Mouse (Mus musculus) layer of hippocampus, adult 8-10 months (tissue): ENCODE data around the gene Pgap3. TPM values are rescaled to one million over a fixed set of nuclear protein-coding genes. Genes with fewer than 3 reads are reported as not detected.

Experiments used
- total RNA-seq, 4 experiments: library from RNA; stranded (reverse); gene quantifications; 2 replicates each; pipeline ENCODE4 v1.2.4; 2022

Gene Pgap3
- total RNA-seq, 4 experiments from 2014 or later, result 8.7 to 11.7 (median 9.6) TPM

Other genes starting within 250 kb of the Pgap3 start
- 10 to 100 TPM; 42.9 to 57.7 (median 49.4) TPM for gene Med1, start 207.2 kb downstream of the Pgap3 start, total RNA-seq
- 10 to 100 TPM; 38.8 to 43.5 (median 42.3) TPM for gene Cdk12, start 197.4 kb downstream of the Pgap3 start, total RNA-seq
- 100 to 1,000 TPM; 124 to 133 (median 129) TPM for gene Neurod2, start 70.8 kb downstream of the Pgap3 start, total RNA-seq
- gene Ppp1r1b, start 52.1 kb downstream of the Pgap3 start, total RNA-seq, result 10 to 100 TPM; 52.5 to 55.9 (median 53.3) TPM
- 10 to 100 TPM; 35.5 to 41.0 (median 36.5) TPM for gene Stard3, start 42.1 kb downstream of the Pgap3 start, total RNA-seq
- gene Tcap, start 16.7 kb downstream of the Pgap3 start, total RNA-seq, result 10 to 100 TPM in 2 of 4 experiments, 1 to 10 TPM in 2; 1.2 to 15.3 (median 8.3) TPM
- 1 to 10 TPM in 2 of 4 experiments, under 1 TPM in 1, not detected in 1; 0.37 to 1.5 (median 1.3) TPM for gene Pnmt, start 14.0 kb downstream of the Pgap3 start, total RNA-seq
- 1 to 10 TPM; 2.1 to 3.5 (median 2.9) TPM for gene Erbb2, start 12.0 kb upstream of the Pgap3 start, total RNA-seq
- gene Mien1, start 38.5 kb upstream of the Pgap3 start, total RNA-seq, result 10 to 100 TPM; 83.9 to 93.8 (median 89.8) TPM
- gene Grb7, start 45.9 kb upstream of the Pgap3 start, total RNA-seq, result 1 to 10 TPM; 2.6 to 3.5 (median 2.9) TPM
- gene Ikzf3, start 145.5 kb upstream of the Pgap3 start, total RNA-seq, result not detected
- gene Zpbp2, start 150.6 kb upstream of the Pgap3 start, total RNA-seq, result under 1 TPM in 1 of 4 experiments, not detected in 3; 0.75 TPM
- gene Ormdl3, start 186.9 kb upstream of the Pgap3 start, total RNA-seq, result 10 to 100 TPM; 43.4 to 57.6 (median 48.9) TPM
- not detected for gene Lrrc3c, start 197.8 kb upstream of the Pgap3 start, total RNA-seq
- gene Gm12355, start 225.2 kb upstream of the Pgap3 start, total RNA-seq, result 10 to 100 TPM; 12.1 to 20.0 (median 14.9) TPM
- gene Gsdma3, start 225.9 kb upstream of the Pgap3 start, total RNA-seq, result under 1 TPM in 1 of 4 experiments, not detected in 3; 0.27 TPM
- not detected for gene Gsdma2, start 246.3 kb upstream of the Pgap3 start, total RNA-seq